Mouse (Mus musculus) ES-Bruce4 (cell line): Measurements from ENCODE around the gene Med10.

Source experiments
- CTCF ChIP-seq: IDR thresholded peaks from one replicate; pipeline ENCODE4 v1.8.1; 2011; ENCODE audit warnings: low read depth, low read length
- EP300 ChIP-seq: IDR thresholded peaks from 2 replicates; pipeline ENCODE4 v1.6.1; 2011; ENCODE audit warnings: low read depth, low read length; ENCODE audit not compliant: insufficient read depth
- POLR2A ChIP-seq: IDR thresholded peaks from one replicate; pipeline ENCODE4 v1.8.1; 2011; ENCODE audit warnings: low read length; ENCODE audit not compliant: insufficient read depth

DNA sequence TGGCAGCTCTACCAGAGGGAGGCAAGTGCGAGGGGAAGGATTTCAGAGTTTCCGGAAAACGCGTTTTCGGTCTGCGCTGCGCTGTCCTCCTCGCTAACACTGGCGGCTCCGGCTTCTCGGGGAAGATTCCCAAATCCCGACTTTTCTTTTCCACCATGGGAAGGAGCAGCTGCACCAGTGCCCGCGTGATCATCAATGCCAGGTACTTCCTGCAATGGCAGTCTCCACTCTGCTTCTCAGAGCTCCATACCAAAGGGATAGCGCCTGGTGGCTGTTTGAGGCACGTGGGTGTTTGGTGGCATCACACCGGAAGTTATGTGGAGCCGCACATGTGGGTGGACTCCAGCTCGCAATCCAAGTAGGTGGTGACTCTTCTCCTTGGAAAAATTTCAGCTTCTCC, 24.0 kb upstream of the Med10 start:
- TF ChIP-seq EP300 (no peak), CTCF (no peak), POLR2A (no peak)
